Mouse (Mus musculus) embryonic facial prominence, embryonic 11.5 days (tissue): ENCODE measurements around the gene Dync1i2. TPM values are rescaled to one million over a fixed set of nuclear protein-coding genes. Genes with fewer than 3 reads are reported as not detected.

Experiments
- ATAC-seq: fragments of 200-750 bp; cut with Nextera tagmentation; replicated peaks from 2 replicates; pipeline ENCODE4 v1.8.0; 2017; ENCODE audit warnings: low read depth; ENCODE audit not compliant: insufficient number of reproducible peaks, low FRiP score, low TSS enrichment
- DNase-seq: peaks from one replicate; pipeline ENCODE4 v3.0.0-alpha.2; 2015; ENCODE audit warnings: low spot score
- H3K27ac ChIP-seq: fragments of 300-500 bp; sonication (generic); replicated peaks from 2 replicates; pipeline ENCODE4 v1.5.1; 2014; ENCODE audit warnings: mild to moderate bottlenecking, low read depth, low read length, control low read depth
- H3K27me3 ChIP-seq: fragments of 300-500 bp; sonication (generic); 2 replicates; pipeline ENCODE4 v1.6.1; 2014; ENCODE audit warnings: mild to moderate bottlenecking, low read length, moderate library complexity, mixed read lengths; ENCODE audit not compliant: control insufficient read depth, insufficient read depth
- H3K36me3 ChIP-seq: fragments of 300-500 bp; sonication (generic); replicated peaks from 2 replicates; pipeline ENCODE4 v1.6.1; 2014; ENCODE audit warnings: low read depth, mild to moderate bottlenecking, low read length, moderate library complexity, mixed read lengths; ENCODE audit not compliant: control insufficient read depth, insufficient read depth
- H3K4me1 ChIP-seq: fragments of 300-500 bp; sonication (generic); 2 replicates; pipeline ENCODE4 v1.6.1; 2014; ENCODE audit warnings: low read length, mixed read lengths; ENCODE audit not compliant: control insufficient read depth, insufficient read depth
- H3K4me2 ChIP-seq: fragments of 300-500 bp; sonication (generic); 2 replicates; pipeline ENCODE4 v1.6.1; 2014; ENCODE audit warnings: low read depth, mild to moderate bottlenecking, control low read depth, low read length, moderate library complexity
- H3K4me3 ChIP-seq: fragments of 300-500 bp; sonication (generic); 2 replicates; pipeline ENCODE4 v1.5.1; 2014; ENCODE audit warnings: low read depth, low read length, control low read depth
- H3K9ac ChIP-seq: fragments of 300-500 bp; sonication (generic); replicated peaks from 2 replicates; pipeline ENCODE4 v1.6.1; 2014; ENCODE audit warnings: mild to moderate bottlenecking, control low read depth, low read length
- H3K9me3 ChIP-seq: fragments of 300-500 bp; sonication (generic); replicated peaks from 2 replicates; pipeline ENCODE4 v1.6.1; 2016; ENCODE audit warnings: mild to moderate bottlenecking, low read length, inconsistent platforms, mixed read lengths; ENCODE audit not compliant: control insufficient read depth
- WGBS: fragments of 180-500 bp; shearing (Covaris S2); extraction: QIAGEN DNeasy Blood & Tissue Kit; methylation state at CpG from one replicate; pipeline ENCODE4 v1.1.7; 2014; 5-methylcytosine and 5-hydroxymethylcytosine counted together
- polyA plus RNA-seq: library from polyadenylated mRNA; unstranded; fragments of >200 nt; fragmentation: Nextera tagmentation; extraction: Ambion mirVana; gene quantifications from 2 replicates; pipeline ENCODE4 v1.2.1, GENCODE M21; 2014

The Dync1i2 gene
- 157 and 167 TPM in 2 replicates for polyA plus RNA-seq

GRCm38 (mm10) chr2:71211591-71212359 is at the start of gene Dync1i2:
Dync1i2 (plus strand) TSS chr2:71211706.
- H3K4me1 ChIP-seq: no peaks in the 10 kb centered on the region
- no peaks in the 10 kb centered on the region for H3K9me3 ChIP-seq
- H3K36me3 ChIP-seq: no peaks in the 10 kb centered on the region
- under 1% methylated on average over 57 of the region's 57 CpGs for WGBS
- H3K9ac ChIP-seq: peak within 1 kb of the TSS; percentile 97
- DNase-seq: peak; percentile 97
- peak within 1 kb of the TSS; percentile 97 for H3K4me3 ChIP-seq
- H3K27ac ChIP-seq: peak within 1 kb of the TSS; percentile 76
- H3K4me2 ChIP-seq: peak within 1 kb of the TSS; percentile 35
- ATAC-seq: peak; percentile 99
- H3K27me3 ChIP-seq: no peaks in the 10 kb centered on the region

GRCm38 (mm10) chr2:71162831-71163621 is 48.5 kb upstream of the Dync1i2 start:
- Histone ChIP-seq H3K27me3 (no peaks in the 10 kb centered on the region), H3K36me3 (no peaks in the 10 kb centered on the region), H3K4me2 (no peak overlapping the region), H3K9me3 (no peaks in the 10 kb centered on the region), H3K27ac (no peak overlapping the region), H3K9ac (no peak overlapping the region), H3K4me1 (no peaks in the 10 kb centered on the region), H3K4me3 (no peak overlapping the region)
- no peak for ATAC-seq
- no peak for DNase-seq
- 77% methylated on average over 25 of the region's 25 CpGs for WGBS

- no peaks in the 10 kb centered on the region for H3K27me3 ChIP-seq
- no peak overlapping the region for H3K9ac ChIP-seq
- H3K36me3 ChIP-seq: no peaks in the 10 kb centered on the region
- H3K4me1 ChIP-seq: no peaks in the 10 kb centered on the region
- H3K4me3 ChIP-seq: no peak overlapping the region
- H3K9me3 ChIP-seq: no peaks in the 10 kb centered on the region
- H3K27ac ChIP-seq: no peak overlapping the region
- H3K4me2 ChIP-seq: no peak overlapping the region
- no peak for ATAC-seq
- 81% methylated on average over 4 of the region's 4 CpGs for WGBS
- DNase-seq: no peak
Observed at GRCm38 (mm10) chr2:71167211-71167610, 44.3 kb upstream of the Dync1i2 start.

GRCm38 (mm10) chr2:71168461-71169021 is 43.0 kb upstream of the Dync1i2 start:
- no peak overlapping the region for H3K4me3 ChIP-seq
- no peaks in the 10 kb centered on the region for H3K4me1 ChIP-seq
- no peaks in the 10 kb centered on the region for H3K36me3 ChIP-seq
- H3K9ac ChIP-seq: no peak overlapping the region
- H3K27ac ChIP-seq: no peak overlapping the region
- no peak for ATAC-seq
- H3K9me3 ChIP-seq: no peaks in the 10 kb centered on the region
- no peak for DNase-seq
- 64% methylated on average over 10 of the region's 10 CpGs for WGBS
- no peak overlapping the region for H3K4me2 ChIP-seq
- no peaks in the 10 kb centered on the region for H3K27me3 ChIP-seq

GRCm38 (mm10) chr2:71173031-71173430 is 38.5 kb upstream of the Dync1i2 start:
- Histone ChIP-seq H3K36me3 (no peaks in the 10 kb centered on the region), H3K27ac (no peak overlapping the region), H3K27me3 (no peaks in the 10 kb centered on the region), H3K9me3 (no peaks in the 10 kb centered on the region), H3K4me2 (no peak overlapping the region), H3K4me3 (no peak overlapping the region), H3K9ac (no peak overlapping the region), H3K4me1 (no peaks in the 10 kb centered on the region)
- no peak for DNase-seq
- ATAC-seq: no peak
- WGBS: 61% methylated on average over 3 of the region's 3 CpGs

GRCm38 (mm10) chr2:71176329-71177249 is 34.9 kb upstream of the Dync1i2 start:
- Histone ChIP-seq H3K36me3 (no peaks in the 10 kb centered on the region), H3K4me1 (no peaks in the 10 kb centered on the region), H3K9me3 (no peaks in the 10 kb centered on the region), H3K4me3 (no peak overlapping the region), H3K4me2 (no peak overlapping the region), H3K9ac (no peak overlapping the region), H3K27me3 (no peaks in the 10 kb centered on the region), H3K27ac (no peak overlapping the region)
- 73% methylated on average over 9 of the region's 9 CpGs for WGBS
- no peak for DNase-seq
- ATAC-seq: no peak

GRCm38 (mm10) chr2:71177250-71177615 is 34.3 kb upstream of the Dync1i2 start:
- ATAC-seq (no peak), DNase-seq (no peak)
- no peak overlapping the region for H3K9ac ChIP-seq
- WGBS: 72% methylated on average over 1 of the region's 1 CpGs
- H3K27me3 ChIP-seq: no peaks in the 10 kb centered on the region
- H3K4me2 ChIP-seq: no peak overlapping the region
- H3K27ac ChIP-seq: no peak overlapping the region
- H3K4me1 ChIP-seq: no peaks in the 10 kb centered on the region
- no peaks in the 10 kb centered on the region for H3K9me3 ChIP-seq
- no peak overlapping the region for H3K4me3 ChIP-seq
- H3K36me3 ChIP-seq: no peaks in the 10 kb centered on the region
